Mouse (Mus musculus) cerebellum, adult (tissue): Measurements from ENCODE around the gene Vmp1.
A peak's percentile ranks its signal among the peaks of the same experiment; 100 is the strongest.

Source experiments
- ATAC-seq: cut with Nextera tagmentation; 2 replicates; pipeline ENCODE4 v1.9.2; 2017; ENCODE audit warnings: mild to moderate bottlenecking, moderate library complexity, mixed read lengths; ENCODE audit not compliant: insufficient number of reproducible peaks, low FRiP score, low TSS enrichment

The Vmp1 gene

DNA sequence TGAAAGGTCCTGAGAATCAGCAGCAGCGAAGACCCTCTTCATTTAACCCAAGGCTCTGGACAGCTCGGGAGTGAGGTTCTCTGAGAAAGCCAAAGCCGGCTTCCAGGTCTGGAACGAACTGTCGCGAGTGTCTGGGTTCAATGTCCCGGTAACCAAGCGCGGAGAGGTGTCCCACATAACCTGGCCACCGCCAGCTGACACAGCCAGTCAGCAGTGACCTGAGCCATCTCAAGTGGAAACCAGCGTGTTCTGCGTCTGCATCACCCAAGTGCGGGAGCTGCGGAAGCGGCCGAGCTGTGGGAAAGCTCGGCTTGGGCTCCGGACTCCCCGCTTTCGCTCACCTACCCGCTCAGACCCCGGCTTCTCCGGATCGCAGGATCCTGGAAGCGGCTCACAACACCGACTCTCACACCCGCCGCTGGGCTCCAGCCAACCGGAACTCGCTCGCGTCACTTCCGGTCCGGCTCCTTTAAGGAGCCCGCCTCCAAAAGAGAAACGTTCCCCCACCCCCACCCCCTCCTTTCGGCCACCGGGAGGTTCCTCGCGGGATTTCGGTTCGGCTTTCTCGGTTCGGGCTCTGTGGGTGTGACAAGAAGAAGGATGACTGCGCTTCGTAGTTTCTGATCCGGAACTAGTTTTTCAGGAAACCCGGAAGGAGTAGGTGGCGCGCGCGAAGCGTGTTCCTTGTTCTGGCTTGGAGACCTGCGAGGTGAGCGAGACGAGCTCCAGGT lies at the start of gene Vmp1, which contains the start of gene Ptrh2:
Vmp1 (minus strand) TSS at position 442 of the 731 bp plus-strand sequence.
Ptrh2 (plus strand) TSS at position 591 of the 731 bp plus-strand sequence.
- peak; percentile 88 for ATAC-seq

DNA sequence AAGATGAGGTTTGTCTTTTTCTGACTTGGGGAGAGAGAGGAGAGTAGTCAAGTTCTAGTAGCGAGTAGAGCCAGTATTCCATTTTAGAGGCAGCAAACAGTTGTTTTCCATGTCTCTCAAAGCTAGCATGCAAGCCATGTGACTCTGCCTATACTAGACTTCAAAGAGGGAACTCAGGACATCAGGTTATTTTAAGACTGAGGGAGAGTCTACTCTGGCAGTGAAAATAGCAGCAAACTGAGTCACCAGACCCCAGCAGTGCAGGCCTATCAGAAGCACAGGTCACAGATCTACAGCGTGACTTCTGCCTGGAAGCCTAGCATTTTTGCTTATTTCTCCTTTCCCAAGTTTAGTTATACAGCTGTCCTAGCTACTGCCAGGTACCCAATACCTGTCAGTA lies 47.8 kb upstream of the Vmp1 start:
- no peak for ATAC-seq

DNA sequence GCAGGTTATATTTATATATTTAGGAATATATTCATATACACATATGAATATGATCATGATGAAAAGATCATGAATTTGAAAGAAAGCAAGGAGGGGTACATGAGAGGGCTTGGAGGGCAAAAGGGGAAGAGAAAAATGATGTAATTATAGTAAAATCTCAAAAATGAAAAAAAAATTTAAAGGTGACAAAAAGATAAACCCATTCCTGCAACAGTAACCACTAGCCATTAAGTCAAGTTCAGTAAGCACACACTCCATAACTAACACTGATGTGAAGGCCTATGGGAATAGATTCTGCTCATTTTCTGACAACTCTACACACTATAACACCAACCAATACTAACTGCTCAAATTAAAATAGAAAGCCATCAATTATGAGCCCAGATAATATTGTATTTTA lies 42.0 kb upstream of the Vmp1 start:
- ATAC-seq = no peak

DNA sequence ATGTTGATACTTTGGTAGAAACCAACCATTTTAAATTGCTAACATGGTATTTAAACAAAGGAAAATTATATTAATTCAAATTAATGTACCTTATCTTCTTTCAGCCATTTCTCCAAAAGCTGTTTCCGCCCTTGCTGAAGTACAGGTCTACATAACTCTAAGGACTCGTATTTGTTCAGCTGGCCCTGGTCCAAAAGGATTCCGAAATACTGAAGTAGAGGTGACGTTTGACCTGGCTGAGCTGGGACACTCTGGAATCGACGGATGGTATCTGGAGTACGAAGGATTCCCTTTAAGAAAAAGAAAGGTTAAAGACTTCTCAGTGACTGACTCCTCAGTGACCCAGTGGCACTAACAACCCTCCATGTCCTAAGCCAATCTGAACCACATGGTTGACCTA lies 41.3 kb upstream of the Vmp1 start:
- no peak for ATAC-seq

DNA sequence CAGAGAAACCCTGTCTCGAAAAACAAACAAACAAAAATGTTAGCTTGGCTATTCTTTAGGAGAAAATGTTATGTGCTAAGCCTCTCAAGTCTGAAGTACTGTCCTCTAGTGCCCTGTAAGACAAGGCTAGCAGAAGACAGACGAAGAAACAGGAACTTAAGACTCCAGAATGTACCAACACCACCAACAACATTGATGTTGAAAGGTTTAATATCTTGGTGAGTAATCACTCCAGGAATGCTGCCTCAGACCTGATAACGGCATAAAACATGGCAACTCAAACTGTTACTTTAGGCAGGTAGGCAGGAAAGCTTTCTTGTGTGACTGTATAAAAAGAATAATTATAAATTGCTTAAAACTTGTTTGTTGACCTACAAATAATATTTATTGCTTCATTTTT lies 40.4 kb upstream of the Vmp1 start:
- ATAC-seq = no peak

DNA sequence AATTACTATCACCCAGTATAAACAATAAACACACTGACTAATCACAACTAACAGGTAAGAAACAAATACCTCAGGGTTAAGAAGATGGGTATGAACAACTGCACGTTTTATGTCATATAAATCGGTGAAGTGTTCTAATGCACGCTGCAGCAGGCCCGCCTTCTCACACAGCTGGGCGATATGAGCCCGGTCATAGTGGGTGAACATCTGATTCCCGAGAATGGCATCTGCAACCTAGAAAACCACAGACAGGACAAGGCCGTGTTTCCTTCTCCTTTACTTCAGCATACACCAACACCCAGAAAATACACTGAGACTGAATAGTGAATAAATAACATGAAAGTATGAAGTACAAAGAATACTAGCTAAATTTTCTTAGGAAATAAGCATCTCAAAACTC lies 35.8 kb upstream of the Vmp1 start:
- ATAC-seq = no peak

DNA sequence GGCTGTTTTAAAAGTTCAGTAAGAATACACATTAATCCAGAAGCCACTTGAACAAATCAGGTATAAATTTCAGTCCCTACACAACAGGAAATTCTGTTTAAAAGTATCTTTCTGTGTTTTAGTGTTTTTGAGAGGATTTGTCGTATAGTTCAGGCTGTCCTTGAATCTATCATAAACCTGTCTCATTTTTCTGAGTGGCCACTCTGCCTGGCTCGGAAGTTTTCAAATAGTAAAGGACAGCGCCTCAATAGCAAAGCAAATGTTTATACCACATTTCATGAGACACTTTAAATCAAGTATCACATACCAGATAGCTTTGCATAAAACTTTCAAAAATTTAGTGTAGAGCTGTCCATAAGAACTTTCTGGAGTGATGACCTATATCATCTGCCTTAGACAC lies 34.7 kb upstream of the Vmp1 start:
- no peak for ATAC-seq

DNA sequence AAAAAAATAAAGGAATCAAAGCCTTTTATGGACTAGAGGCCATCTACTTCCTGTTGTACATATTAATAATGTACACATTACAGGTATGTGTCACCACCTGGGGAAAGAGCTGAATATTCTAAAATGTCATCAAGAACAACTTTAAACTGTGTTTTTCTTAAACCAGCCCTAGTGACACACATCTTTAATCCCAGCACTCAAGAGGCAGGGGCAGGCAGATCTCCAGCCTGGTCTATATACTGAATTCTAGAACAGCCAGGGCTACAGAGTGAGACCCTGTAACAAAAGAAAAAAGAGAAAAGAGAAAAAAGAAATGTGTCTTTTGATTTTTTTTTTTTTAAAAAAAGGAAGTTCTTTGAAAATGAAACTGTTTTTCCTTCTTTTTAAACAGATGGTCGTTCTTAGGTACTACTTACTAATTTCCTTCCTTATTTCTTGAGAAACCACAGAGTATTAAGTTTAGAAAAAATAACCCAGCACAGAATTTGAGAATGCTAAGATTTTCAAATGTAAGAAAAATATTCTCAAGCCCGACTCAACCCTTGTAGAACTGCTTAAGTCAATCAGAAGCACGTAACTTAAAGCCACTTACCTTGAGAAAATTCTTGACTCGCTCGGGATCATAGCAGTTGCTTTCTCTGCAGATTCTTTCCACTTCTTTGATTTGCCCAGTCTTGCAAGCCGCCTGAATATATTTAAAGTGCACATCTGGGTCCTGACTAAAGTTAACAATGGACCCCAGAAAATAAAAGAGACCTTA lies 33.9 kb upstream of the Vmp1 start:
- ATAC-seq = no peak

DNA sequence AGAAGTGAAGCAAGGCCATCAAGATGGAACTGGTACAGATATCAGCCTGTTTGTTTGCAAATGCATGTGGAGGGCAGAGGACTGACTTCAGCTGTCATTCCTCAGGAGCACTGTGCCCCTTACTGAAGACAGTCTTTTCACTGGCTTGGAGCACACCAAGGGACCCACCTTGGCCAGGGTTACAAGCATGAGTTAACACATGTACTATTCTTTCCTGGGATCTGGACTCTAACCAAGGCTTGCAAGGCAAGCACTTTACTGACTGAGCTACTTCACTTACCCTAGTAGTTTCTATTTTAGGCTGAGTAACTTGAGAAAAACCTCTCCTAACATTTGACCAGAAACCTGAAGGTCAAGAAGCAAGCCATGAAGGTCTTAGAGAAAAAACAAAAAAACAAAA lies 31.0 kb upstream of the Vmp1 start:
- no peak for ATAC-seq

DNA sequence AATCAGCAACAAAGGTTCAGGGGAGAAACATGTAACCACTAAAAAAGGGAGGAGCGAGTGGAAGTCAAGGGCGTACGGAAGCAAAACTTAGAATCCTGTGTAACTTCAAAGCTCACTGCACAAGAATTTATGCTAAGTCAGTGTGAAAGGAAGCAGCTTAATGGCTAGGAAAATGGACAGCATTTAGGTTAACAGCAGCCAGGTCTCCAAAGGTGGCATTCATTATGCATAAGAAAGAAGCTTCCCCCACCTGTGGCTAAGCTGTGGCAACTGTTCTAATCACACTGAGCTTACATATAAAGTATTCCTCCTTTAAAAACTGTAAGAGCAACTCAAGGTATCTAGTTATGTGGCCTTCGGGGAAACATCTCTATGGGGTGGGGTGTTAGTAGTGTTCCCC lies 17.5 kb upstream of the Vmp1 start:
- no peak for ATAC-seq

DNA sequence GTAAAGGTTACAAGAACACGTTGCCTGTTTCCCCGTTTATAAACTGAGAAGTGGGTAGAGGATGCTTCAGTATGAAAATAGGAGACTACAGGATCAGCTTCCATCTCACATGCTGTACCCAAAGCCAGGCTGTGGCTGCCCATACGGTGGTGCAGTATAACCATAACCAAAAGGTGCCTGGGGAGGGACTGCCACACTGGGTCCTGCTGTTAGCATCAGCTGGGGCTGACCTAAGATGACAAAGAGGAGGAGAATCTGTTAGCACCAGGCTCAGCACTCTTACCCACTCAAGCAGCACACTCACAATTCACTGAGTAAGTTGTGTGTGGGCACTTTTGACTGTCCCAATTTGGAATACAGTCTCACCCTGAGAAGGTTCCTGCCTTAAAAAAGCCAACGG lies 11.8 kb upstream of the Vmp1 start:
- ATAC-seq = no peak

DNA sequence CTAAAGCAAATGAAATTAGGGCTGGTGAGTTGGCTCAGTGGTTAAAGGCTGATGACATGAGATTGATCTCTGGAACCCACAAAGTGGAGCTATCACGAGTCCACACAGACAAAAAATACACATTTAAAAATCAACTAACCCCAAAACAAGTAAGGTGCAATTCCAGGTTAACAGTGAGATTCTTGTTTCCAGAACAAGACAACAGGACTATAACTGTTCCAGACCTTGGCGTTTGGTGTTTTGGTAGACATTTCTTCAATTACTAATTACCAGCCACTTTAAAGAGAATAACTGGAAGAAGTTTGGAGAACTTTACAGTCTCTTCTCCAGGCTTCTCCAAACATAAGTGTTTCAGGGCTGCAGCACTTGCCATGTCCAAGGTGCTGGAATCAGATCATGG lies 8.9 kb upstream of the Vmp1 start:
- no peak for ATAC-seq

DNA sequence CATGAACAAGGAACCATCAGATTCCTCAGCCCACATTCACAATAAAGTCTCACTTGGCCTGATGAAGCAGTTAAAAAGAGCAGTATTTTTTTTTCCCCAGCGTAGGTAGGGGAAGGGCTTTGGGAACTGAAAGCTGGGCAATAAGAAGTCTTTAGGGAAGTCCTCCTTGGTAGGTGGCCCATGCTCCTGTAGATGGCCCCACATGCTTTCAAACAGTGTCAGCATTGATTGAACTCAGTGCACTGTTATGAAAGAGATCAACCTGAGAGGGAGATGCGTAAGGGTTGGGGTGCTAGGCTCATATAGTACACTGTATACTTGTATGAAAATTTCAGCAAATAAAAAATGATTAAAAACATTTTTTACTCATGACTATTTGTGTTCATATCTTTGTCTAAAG lies 8.3 kb upstream of the Vmp1 start:
- no peak for ATAC-seq

DNA sequence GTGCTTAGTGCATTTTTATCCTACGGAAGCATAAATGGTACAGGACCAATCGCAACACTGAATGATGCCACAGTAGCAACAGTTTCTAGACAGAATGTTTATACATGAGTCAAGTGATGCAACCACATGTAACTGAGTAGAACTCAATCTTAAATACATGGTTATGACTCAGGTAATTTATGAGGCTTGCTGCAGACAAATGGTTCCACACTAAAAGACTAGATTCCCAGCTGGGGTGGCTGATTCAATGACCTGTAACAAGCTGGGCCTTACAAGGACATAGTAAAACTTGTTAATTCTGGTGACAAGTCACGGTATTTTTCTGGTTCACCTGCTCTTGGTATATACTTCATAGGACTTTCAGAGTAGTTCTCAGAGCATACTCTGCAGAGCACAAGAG lies 7.8 kb upstream of the Vmp1 start:
- no peak for ATAC-seq

DNA sequence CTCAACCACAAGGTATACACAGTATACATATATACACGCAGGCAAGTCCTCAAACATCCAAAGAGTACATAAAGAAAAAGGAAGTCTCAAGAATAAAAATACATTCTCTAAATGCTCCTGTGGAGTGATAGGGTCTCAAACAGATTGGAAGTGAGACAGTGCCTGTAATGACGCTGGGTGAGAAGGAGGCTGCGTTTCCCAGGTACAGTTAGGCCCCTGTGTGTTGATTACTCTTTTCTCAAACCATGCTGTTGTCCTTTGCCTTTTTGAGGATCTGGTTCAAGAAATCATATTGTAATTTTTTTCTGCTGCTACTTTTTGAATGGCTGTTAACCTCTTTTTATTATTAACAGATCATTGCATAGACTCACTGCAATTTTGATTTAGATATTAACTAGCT lies 6.7 kb upstream of the Vmp1 start:
- ATAC-seq = no peak

DNA sequence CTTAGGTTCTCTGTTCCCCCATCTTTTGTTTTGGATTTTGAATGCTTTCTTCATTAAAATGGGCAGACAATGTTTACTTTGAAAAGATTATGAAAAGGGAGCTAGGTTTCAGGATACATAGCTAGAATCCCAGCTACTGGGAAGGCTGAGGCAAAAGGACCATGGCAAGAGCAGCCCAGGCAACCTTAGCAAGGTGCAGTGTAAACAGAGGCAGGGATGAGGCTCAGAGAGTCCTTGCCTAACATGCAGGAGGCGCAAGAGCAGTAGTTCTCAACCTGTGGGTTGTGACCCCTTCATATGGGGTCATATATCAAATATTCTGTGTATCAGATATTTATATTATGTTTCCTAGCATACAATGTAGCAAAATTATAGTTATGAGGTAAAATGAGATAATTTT lies 1.7 kb upstream of the Vmp1 start:
- no peak for ATAC-seq

DNA sequence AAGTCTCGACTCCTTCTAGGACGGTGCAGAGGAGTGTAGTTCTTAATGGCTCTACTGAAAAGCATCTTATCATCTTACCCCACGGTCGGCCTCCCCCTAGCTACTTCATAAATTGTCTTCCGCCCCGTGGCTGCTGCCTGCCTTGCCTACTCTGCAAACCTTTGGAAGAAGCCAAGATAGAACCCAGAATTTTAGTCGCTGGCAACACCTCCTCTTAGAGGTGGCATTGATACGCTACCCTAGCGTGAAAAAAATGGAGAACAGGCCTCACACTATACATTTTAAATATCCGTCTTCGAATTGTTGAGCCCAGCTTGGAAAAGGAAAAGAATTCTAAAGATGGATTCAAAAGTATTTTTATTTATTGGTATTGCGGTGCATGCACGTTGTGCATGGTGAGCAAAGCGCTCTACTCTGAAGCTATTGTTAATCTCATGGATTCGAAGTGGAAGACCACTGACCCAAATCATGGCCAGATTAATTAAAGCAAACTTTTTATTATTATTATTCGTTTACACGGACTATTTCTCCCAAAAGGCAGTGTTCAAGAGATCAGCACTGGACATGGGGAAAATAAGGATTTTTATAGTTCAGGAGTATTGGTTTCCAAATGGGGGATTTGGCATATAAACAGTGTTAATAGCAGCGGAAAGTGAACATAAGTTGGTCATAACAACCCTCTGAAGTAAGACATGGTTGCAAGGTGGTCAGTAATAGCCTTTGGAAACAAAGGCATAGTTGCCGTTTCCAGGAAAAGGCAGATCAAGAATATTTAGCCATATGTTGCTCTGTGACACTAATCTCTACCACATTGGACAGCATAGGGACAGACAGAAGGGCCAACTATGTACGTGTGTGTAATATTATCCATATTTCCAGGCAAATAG lies 733 bp upstream of the Vmp1 start:
- ATAC-seq = no peak

DNA sequence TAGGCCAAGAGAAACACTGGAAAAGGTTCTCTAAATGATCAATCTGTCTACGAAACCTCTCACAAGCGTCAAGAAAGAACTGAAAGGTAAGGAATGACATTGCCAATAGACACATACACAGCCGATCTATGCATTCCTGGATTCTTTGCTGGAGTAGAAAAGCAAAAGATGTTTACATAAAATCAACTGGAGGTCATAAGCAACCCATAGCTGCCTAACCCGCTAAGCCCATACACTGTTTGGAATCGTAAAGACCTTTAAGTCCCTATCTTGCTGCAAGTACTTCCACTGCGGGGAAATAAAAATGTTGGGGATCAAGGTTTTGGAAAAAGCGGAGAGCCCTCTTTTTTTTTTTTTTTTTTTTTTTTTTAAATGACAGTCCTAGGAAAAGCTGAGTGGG lies 775 bp downstream of the Vmp1 start:
- no peak for ATAC-seq

DNA sequence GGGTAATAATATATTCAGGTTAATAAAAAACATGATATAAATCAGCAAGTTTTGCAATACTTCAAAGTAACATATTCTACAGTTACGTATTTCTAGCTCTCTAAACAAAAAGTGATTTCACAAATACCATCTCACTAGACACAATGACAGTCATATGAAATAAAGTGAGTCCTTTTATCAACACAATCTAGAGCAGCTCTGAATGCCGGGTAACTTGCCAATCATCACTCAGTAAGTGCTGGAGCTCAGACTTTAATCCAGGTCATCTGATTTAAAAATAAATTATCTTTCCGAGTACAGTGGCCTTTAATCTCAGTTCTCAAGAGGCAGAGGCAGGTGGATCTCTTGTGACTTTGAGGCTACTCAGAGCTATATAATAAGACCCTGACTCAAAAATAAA lies 2.2 kb downstream of the Vmp1 start:
- ATAC-seq = no peak

DNA sequence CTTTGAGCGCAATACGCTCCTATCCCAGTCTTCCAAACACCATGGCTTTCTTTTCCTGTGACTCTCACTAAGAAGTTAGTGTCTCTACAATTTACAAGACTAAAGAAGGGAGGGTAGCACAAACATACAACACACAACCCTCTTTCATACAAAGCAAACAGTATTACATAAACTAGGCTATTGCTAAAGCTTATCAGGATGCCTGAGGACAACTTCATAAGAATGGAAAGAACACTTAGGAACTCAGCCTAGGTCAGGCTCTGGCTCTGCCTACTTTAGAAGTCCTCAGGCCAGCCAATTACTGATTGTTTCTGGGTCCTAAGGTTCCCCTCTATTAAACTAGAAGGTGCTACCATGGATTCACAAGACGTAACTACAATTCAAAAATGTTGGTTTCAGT lies 2.9 kb downstream of the Vmp1 start:
- ATAC-seq = no peak

DNA sequence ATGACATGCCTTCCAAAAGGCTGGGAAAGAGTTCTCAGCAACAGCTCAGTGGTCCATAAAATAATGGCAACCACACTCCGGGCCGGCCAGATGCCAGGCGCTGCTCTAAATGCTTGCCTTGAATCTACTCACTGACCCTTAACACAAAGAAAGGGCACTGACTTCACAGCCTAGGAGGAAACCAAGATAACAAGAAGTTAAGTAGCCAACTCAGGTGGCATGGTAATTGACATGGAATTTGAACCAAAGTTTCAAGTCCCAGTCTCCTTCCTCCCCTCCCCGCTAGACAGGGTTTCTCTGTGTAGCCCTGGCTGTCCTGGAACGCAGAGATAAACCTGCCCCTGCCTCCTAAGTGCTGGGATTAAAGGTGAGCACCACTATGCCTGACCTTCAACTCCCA lies 4.7 kb downstream of the Vmp1 start:
- ATAC-seq = no peak
